Mouse (Mus musculus): ENCODE results near the gene Zfp141. TPM values are rescaled to one million over a fixed set of nuclear protein-coding genes. Genes with fewer than 3 reads are reported as not detected.
"Not testable (repeated sequence)": the region's sequence is repeated elsewhere in the genome, so short reads cannot be mapped to it uniquely, and the experiment has no call there.

Zfp141 gene
- polyA plus RNA-seq (2015; fragmentation: Nextera tagmentation; extraction: Ambion mirVana) = 7.5 and 9.7 TPM in 2 replicates

DNA sequence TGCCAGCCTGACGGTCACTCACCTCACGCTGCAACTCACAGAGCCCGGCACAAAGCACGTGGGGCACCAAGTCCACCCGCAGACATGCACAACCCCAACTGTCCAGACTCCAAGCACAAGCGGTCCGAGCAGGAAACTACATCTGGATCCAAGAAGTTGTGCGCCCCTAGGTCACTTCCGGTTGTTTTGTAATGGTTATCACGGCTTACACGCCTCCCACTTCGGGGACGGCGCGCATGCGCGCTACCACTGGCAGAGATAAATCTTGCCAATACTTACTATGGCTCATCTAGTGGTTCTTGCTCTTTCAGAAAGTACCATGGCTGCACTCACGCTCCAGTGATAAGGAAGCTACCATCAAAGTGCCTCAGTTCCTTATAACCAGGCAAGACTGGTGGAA is at the start of gene Zfp141:
Gene Zfp141, minus strand, starts transcription at position 153 of the 400 bp plus-strand sequence.
- Histone ChIP-seq H3K9ac (ENCODE audit: low read length) (peak within 1 kb of the TSS; percentile 76), H3K4me3 (ENCODE audit: low read length) (peak within 1 kb of the TSS; percentile 70), H3K27ac (ENCODE audit: low read length) (peak within 1 kb of the TSS; percentile 59), H3K4me2 (ENCODE audit: low read depth, low read length) (peak within 1 kb of the TSS; percentile 52)
- not testable (repeated sequence) for H3K36me3 ChIP-seq (ENCODE audit: control insufficient read depth, insufficient read depth, low read length); H3K9me3 ChIP-seq (ENCODE audit: control insufficient read depth, low read length); H3K4me1 ChIP-seq (replicated peaks; ENCODE audit: control insufficient read depth, insufficient read depth, low read length); H3K27me3 ChIP-seq (ENCODE audit: control insufficient read depth, insufficient read depth, low read depth, low read length)
- ATAC-seq (ENCODE audit: low read depth) = peak; percentile 98
- WGBS = under 1% methylated on average over 18 of the region's 18 CpGs

DNA sequence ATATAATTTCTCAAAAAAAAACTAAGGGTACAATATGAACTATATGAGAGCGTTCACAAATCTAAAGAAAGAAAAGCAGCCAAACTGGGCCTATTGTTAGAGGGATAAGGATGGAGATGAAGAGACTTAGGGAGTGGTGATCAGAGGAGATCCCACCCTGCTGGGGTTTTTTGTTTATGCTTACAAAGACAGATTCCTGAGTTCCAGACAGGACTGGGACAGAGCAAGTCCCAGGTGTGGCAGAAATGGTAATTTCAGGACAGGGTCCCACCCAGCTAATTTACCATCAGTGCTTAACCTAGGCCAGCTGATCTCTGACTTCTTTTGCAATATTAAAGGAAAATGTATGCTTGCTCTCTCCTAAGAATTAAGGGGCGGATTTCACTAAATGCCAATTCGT is 46.2 kb upstream of the Zfp141 start:
- Histone ChIP-seq H3K4me3 (ENCODE audit: low read length) (no peak overlapping the region), H3K9ac (ENCODE audit: low read length) (no peak overlapping the region), H3K4me1 (replicated peaks; ENCODE audit: control insufficient read depth, insufficient read depth, low read length) (no peaks in the 10 kb centered on the region), H3K27me3 (ENCODE audit: control insufficient read depth, insufficient read depth, low read depth, low read length) (no peaks in the 10 kb centered on the region), H3K4me2 (ENCODE audit: low read depth, low read length) (no peak overlapping the region), H3K9me3 (ENCODE audit: control insufficient read depth, low read length) (no peaks in the 10 kb centered on the region; the same call in 1 of the 2 replicates), H3K27ac (ENCODE audit: low read length) (no peak overlapping the region), H3K36me3 (ENCODE audit: control insufficient read depth, insufficient read depth, low read length) (no peaks in the 10 kb centered on the region)
- WGBS = 64% methylated on average over 3 of the region's 3 CpGs
- no peak for ATAC-seq (ENCODE audit: low read depth)

DNA sequence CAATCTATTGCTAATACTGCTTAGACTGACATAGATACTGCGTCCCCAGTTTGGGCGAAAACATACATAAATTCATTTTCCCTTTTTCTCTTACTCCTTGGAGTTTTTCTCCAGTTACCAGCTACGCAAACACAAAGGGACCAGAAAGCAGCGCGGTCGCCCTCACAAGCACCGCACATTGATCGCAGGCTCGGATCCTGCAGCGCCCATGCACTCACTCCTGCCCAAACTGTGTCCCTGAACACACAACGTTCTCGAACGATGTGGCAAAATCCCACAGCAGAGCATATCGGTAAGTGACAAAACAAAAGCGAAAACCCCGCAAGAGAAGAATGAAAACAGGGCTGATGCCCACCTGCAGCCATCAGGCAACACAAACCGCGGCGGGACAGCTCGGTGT is 354 bp downstream of the Zfp141 start:
- no peaks in the 10 kb centered on the region for H3K9me3 ChIP-seq (ENCODE audit: control insufficient read depth, low read length)
- peak overlapping the region; percentile 70 for H3K4me3 ChIP-seq (ENCODE audit: low read length)
- peaks cover 10% of the 10 kb centered on the region for H3K36me3 ChIP-seq (ENCODE audit: control insufficient read depth, insufficient read depth, low read length)
- no peaks in the 10 kb centered on the region for H3K27me3 ChIP-seq (ENCODE audit: control insufficient read depth, insufficient read depth, low read depth, low read length)
- peak overlapping the region; percentile 52 for H3K4me2 ChIP-seq (ENCODE audit: low read depth, low read length)
- WGBS = under 1% methylated on average over 20 of the region's 20 CpGs
- peak overlapping the region; percentile 59 for H3K27ac ChIP-seq (ENCODE audit: low read length)
- no peaks in the 10 kb centered on the region for H3K4me1 ChIP-seq (replicated peaks; ENCODE audit: control insufficient read depth, insufficient read depth, low read length)
- H3K9ac ChIP-seq (ENCODE audit: low read length) = peak overlapping the region; percentile 76
- ATAC-seq (ENCODE audit: low read depth) = peak; percentile 64

DNA sequence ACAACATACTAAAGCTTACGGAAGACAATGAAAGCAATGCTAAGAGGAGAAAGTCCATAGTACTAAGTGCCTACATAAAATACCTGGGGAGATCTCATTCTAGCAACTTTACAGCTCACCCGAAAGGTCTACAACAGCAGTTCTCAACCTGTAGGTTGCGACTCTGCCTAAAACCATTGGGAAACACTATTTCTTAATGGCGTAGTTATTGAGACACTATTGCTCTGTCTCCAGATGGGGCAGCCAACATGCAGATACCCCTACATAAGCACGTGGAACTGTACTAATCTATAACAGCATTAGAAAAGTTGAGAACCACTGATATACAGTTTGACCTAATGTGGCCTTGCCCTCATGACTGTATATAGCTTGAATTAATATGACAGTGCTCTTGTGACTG is 7.3 kb downstream of the Zfp141 start:
- ATAC-seq (ENCODE audit: low read depth) = no peak
- Histone ChIP-seq H3K4me1 (replicated peaks; ENCODE audit: control insufficient read depth, insufficient read depth, low read length) (no peaks in the 10 kb centered on the region), H3K36me3 (ENCODE audit: control insufficient read depth, insufficient read depth, low read length) (peaks cover 12% of the 10 kb centered on the region), H3K9me3 (ENCODE audit: control insufficient read depth, low read length) (peaks cover under 1% of the 10 kb centered on the region; the same call in 1 of the 2 replicates), H3K4me3 (ENCODE audit: low read length) (no peak overlapping the region), H3K27me3 (ENCODE audit: control insufficient read depth, insufficient read depth, low read depth, low read length) (no peaks in the 10 kb centered on the region), H3K4me2 (ENCODE audit: low read depth, low read length) (no peak overlapping the region), H3K27ac (ENCODE audit: low read length) (no peak overlapping the region), H3K9ac (ENCODE audit: low read length) (no peak overlapping the region)
- 95% methylated on average over 5 of the region's 5 CpGs for WGBS

DNA sequence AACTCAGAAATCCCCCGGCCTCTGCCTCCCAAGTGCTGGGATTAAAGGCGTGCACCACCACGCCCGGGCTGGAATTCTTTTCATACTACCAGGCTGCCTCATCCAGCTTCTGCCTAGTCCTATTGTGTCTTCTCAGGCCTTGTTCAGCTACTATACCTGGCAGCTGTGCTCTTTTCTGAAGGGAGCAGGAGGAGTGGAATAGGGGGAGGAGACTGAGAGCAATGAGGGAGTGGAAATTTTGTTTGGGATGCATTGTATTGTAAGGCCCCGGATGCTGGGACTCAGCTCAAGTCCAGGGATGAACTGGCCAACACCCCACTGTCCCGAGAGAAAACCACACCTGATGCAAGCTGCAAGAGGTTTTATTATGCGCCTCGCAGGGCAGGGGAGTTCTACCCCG is 8.2 kb downstream of the Zfp141 start:
- Histone ChIP-seq H3K4me2 (ENCODE audit: low read depth, low read length) (no peak overlapping the region), H3K27ac (ENCODE audit: low read length) (no peak overlapping the region), H3K36me3 (ENCODE audit: control insufficient read depth, insufficient read depth, low read length) (peaks cover 12% of the 10 kb centered on the region), H3K9me3 (ENCODE audit: control insufficient read depth, low read length) (peaks cover 3% of the 10 kb centered on the region; the same call in 1 of the 2 replicates), H3K9ac (ENCODE audit: low read length) (no peak overlapping the region), H3K27me3 (ENCODE audit: control insufficient read depth, insufficient read depth, low read depth, low read length) (no peaks in the 10 kb centered on the region), H3K4me3 (ENCODE audit: low read length) (no peak overlapping the region), H3K4me1 (replicated peaks; ENCODE audit: control insufficient read depth, insufficient read depth, low read length) (no peaks in the 10 kb centered on the region)
- 92% methylated on average over 9 of the region's 9 CpGs for WGBS
- ATAC-seq (ENCODE audit: low read depth) = no peak

DNA sequence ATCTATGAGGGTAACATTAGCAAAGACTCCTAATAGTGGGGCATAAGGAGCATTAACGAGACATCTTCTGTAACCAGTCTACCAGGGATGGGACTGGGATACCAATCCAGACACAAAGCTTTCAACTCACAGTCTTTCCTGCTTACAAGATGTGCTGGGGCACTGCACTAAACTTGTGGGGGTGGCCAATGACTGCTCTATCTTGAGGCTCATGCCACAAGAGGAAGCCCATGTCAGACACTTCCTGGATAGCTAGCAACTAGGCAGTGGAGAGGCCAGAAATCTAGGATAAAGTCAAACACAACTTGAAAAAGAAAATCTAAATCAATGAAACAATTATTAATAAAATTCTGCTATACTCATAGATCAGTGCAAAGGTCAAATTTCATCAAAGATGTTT is 9.3 kb downstream of the Zfp141 start:
- Histone ChIP-seq H3K27me3 (ENCODE audit: control insufficient read depth, insufficient read depth, low read depth, low read length) (no peaks in the 10 kb centered on the region), H3K36me3 (ENCODE audit: control insufficient read depth, insufficient read depth, low read length) (peaks cover 11% of the 10 kb centered on the region), H3K9me3 (ENCODE audit: control insufficient read depth, low read length) (peaks cover 3% of the 10 kb centered on the region; the same call in 1 of the 2 replicates), H3K4me2 (ENCODE audit: low read depth, low read length) (no peak overlapping the region), H3K27ac (ENCODE audit: low read length) (no peak overlapping the region), H3K4me3 (ENCODE audit: low read length) (no peak overlapping the region), H3K9ac (ENCODE audit: low read length) (no peak overlapping the region), H3K4me1 (replicated peaks; ENCODE audit: control insufficient read depth, insufficient read depth, low read length) (no peaks in the 10 kb centered on the region)
- WGBS = 91% methylated on average over 1 of the region's 1 CpGs
- ATAC-seq (ENCODE audit: low read depth) = no peak

DNA sequence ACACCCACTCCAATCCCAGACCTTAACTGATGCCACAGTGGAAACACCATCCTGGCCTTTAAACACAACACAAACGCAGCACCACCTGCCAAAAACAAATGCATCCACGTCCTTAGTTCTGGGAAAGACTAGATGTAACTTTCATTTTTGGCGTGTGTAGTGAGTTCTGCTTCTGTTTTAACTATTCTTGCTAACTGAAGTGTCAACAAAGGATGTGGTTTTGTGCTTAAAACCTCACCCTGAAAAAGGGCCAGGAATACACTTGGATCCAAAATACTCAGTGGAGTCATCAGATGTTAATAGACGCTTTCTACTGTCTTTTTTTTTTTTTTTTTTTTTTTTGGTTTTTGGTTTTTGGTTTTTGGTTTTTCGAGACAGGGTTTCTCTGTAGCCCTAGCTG is 14.7 kb downstream of the Zfp141 start:
- no peaks in the 10 kb centered on the region for H3K27me3 ChIP-seq (ENCODE audit: control insufficient read depth, insufficient read depth, low read depth, low read length)
- 84% methylated on average over 5 of the region's 5 CpGs for WGBS
- no peak overlapping the region for H3K9ac ChIP-seq (ENCODE audit: low read length)
- no peaks in the 10 kb centered on the region for H3K4me1 ChIP-seq (replicated peaks; ENCODE audit: control insufficient read depth, insufficient read depth, low read length)
- no peak overlapping the region for H3K4me2 ChIP-seq (ENCODE audit: low read depth, low read length)
- H3K9me3 ChIP-seq (ENCODE audit: control insufficient read depth, low read length) = peaks cover 3% of the 10 kb centered on the region
- peaks cover 10% of the 10 kb centered on the region for H3K36me3 ChIP-seq (ENCODE audit: control insufficient read depth, insufficient read depth, low read length)
- no peak overlapping the region for H3K27ac ChIP-seq (ENCODE audit: low read length)
- ATAC-seq (ENCODE audit: low read depth) = no peak
- no peak overlapping the region for H3K4me3 ChIP-seq (ENCODE audit: low read length)

DNA sequence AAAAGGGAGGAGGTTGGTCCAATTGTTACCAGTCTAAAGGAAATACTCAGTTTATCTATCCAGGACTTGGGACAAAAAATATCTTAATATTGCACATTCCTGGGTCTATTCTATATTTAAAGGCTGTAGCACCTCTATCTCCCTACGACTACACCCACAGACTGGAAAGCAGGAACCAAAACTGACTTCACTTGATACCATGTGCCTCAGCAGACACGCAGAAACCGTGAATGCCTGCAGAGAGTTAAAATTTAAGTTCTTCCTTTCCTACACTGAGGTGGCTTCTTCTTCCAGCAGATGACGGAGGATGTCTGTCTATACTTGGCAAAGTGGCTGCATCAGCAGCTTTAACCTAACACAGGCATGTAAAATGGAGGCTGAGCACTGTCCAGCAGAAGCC is 15.2 kb downstream of the Zfp141 start:
- ATAC-seq (ENCODE audit: low read depth) = no peak
- Histone ChIP-seq H3K27ac (ENCODE audit: low read length) (no peak overlapping the region), H3K4me3 (ENCODE audit: low read length) (no peak overlapping the region), H3K27me3 (ENCODE audit: control insufficient read depth, insufficient read depth, low read depth, low read length) (no peaks in the 10 kb centered on the region), H3K9ac (ENCODE audit: low read length) (no peak overlapping the region), H3K4me1 (replicated peaks; ENCODE audit: control insufficient read depth, insufficient read depth, low read length) (no peaks in the 10 kb centered on the region), H3K9me3 (ENCODE audit: control insufficient read depth, low read length) (peaks cover 3% of the 10 kb centered on the region), H3K36me3 (ENCODE audit: control insufficient read depth, insufficient read depth, low read length) (peaks cover 12% of the 10 kb centered on the region), H3K4me2 (ENCODE audit: low read depth, low read length) (no peak overlapping the region)
- 91% methylated on average over 4 of the region's 4 CpGs for WGBS

DNA sequence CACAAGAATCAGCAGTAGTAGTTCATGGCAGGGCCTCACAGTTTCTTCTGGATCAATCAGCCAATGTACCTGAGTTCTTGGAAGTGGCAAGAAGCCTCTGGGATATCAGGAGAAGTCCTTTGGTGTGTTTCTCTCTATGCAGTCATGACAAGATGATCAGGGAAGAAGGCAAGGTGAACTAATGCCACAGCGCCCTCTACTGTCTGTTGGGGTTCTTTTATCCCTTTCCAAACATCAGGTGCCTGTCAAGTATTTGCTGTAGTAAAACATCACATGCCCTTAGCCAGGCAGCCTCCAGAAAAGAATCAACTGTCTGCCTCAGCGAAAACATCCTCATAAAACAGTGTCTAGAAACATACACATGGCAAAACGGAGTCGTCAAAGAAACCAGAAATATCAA is 50.9 kb downstream of the Zfp141 start:
- ATAC-seq (ENCODE audit: low read depth) = no peak
- 0 out of 2 replicates have a peak, but pooled peaks cover 3% of the 10 kb centered on the region for H3K9me3 ChIP-seq (ENCODE audit: control insufficient read depth, low read length)

DNA sequence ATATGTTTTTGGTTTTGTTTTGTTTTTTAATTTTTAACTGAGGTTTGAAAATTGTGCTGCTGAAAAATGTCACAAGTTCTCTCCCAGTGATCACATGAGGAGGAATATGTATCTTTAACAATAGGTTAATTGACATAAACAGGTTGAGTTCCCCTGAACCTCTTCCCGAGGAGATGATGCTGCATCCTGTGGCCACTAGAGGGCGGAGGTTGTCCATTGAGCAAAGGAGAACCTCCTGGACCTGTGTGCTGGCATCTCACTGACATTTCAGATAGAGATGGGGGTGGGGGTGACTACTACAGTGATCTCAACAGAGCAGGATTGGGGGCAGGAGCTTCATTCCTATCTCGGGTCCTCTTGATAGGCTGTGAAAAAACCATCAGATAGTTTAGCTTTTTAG is 54.9 kb downstream of the Zfp141 start:
- peaks cover 6% of the 10 kb centered on the region for H3K9me3 ChIP-seq (ENCODE audit: control insufficient read depth, low read length)
- H3K27ac ChIP-seq (ENCODE audit: low read length) = no peak overlapping the region
- no peaks in the 10 kb centered on the region for H3K36me3 ChIP-seq (ENCODE audit: control insufficient read depth, insufficient read depth, low read length)
- no peak overlapping the region for H3K4me2 ChIP-seq (ENCODE audit: low read depth, low read length)
- no peak overlapping the region for H3K9ac ChIP-seq (ENCODE audit: low read length)
- WGBS = 23% methylated on average over 3 of the region's 3 CpGs
- H3K4me3 ChIP-seq (ENCODE audit: low read length) = no peak overlapping the region
- no peaks in the 10 kb centered on the region for H3K4me1 ChIP-seq (replicated peaks; ENCODE audit: control insufficient read depth, insufficient read depth, low read length)
- no peaks in the 10 kb centered on the region for H3K27me3 ChIP-seq (ENCODE audit: control insufficient read depth, insufficient read depth, low read depth, low read length)
- ATAC-seq (ENCODE audit: low read depth) = no peak

More for the DNA sequence above, 50.9 kb downstream of the Zfp141 start:
- WGBS = 65% methylated on average over 4 of the region's 4 CpGs
- Histone ChIP-seq H3K27ac (ENCODE audit: low read length) (no peak overlapping the region), H3K4me3 (ENCODE audit: low read length) (no peak overlapping the region), H3K4me1 (replicated peaks; ENCODE audit: control insufficient read depth, insufficient read depth, low read length) (no peaks in the 10 kb centered on the region), H3K27me3 (ENCODE audit: control insufficient read depth, insufficient read depth, low read depth, low read length) (no peaks in the 10 kb centered on the region), H3K4me2 (ENCODE audit: low read depth, low read length) (no peak overlapping the region), H3K9ac (ENCODE audit: low read length) (no peak overlapping the region), H3K36me3 (ENCODE audit: control insufficient read depth, insufficient read depth, low read length) (no peaks in the 10 kb centered on the region)
